Mouse (Mus musculus): ENCODE measurements at regions not wholly inside any gene's neighbourhood (a gene's known extent, or its start where the extent isn't known, plus 50 kb on each side); places are given as distances from the start of the nearest gene placed in this dataset.

- no peak overlapping the region for H3K4me3 ChIP-seq (replicated peaks)
- ATAC-seq (ENCODE audit: low FRiP score), result no peak
- H3K27me3 ChIP-seq, result 0 out of 2 replicates have a peak, but pooled peaks cover 4% of the 10 kb centered on the region
- peaks cover 5% of the 10 kb centered on the region for H3K4me1 ChIP-seq
- peak overlapping the region; percentile 24; the same call in 1 of the 2 replicates for H3K4me2 ChIP-seq
- no peaks in the 10 kb centered on the region for H3K36me3 ChIP-seq (replicated peaks)
- H3K9ac ChIP-seq, result no peak overlapping the region
- no peaks in the 10 kb centered on the region for H3K9me3 ChIP-seq
- H3K27ac ChIP-seq, result no peak overlapping the region
- WGBS, result 58% methylated on average over 4 of the region's 4 CpGs
Measured at GRCm38 (mm10) chr17:79772219-79772618, 57.4 kb upstream of the Cyp1b1 start.

DNA sequence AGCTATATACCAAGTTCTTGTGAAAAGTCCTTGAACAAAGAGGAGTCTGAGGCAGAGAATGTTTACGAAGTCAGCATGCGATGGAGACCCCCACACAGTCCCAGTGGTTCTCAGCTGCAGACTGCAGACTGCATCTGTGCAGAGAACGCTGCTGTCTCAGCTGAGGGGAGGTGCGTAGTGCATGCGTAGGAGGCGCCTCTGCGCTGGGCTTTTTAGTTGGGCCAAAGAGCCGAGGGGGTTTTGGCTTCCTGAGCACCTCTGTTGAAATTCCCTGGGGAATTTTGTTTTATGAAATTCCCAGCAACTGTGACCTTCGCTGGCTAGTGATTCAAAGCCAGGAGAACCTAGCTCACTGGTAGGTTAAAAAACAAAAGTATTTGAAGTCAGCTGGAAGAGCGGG, 56.9 kb upstream of the Cyp1b1 start:
- no peak overlapping the region for H3K4me3 ChIP-seq (replicated peaks)
- no peaks in the 10 kb centered on the region for H3K9me3 ChIP-seq
- H3K9ac ChIP-seq, result no peak overlapping the region
- ATAC-seq (ENCODE audit: low FRiP score), result peak; percentile 73; the same call in 1 of the 2 replicates
- no peak overlapping the region for H3K27ac ChIP-seq
- 11% methylated on average over 10 of the region's 10 CpGs for WGBS
- peaks cover 5% of the 10 kb centered on the region for H3K4me1 ChIP-seq
- H3K36me3 ChIP-seq (replicated peaks), result no peaks in the 10 kb centered on the region
- H3K27me3 ChIP-seq, result 0 out of 2 replicates have a peak, but pooled peaks cover 4% of the 10 kb centered on the region
- H3K4me2 ChIP-seq, result peak overlapping the region; percentile 24

DNA sequence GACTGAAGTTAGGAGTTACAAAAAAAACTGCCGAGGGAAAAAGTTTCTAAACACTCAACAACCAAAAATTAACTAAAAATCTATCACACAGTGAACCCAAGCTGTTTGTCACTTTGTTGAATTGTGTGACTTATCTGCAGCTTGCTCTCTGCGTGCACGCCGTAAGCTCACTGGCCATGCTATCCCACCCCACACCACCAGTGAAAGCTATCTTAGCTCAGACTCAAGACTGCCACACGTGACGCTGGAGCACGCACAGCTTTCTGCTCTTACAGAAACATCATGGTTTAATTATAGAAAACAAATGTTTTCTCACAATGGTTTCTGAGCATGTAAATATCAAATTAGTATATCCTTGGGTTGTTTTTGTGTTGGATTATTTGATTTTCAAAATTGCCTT, 56.0 kb upstream of the Cyp1b1 start:
- WGBS, result 79% methylated on average over 7 of the region's 7 CpGs
- no peaks in the 10 kb centered on the region for H3K27me3 ChIP-seq

GRCm38 (mm10) chr17:79769824-79770223, 55.0 kb upstream of the Cyp1b1 start:
- no peak overlapping the region for H3K9ac ChIP-seq
- H3K27ac ChIP-seq, result no peak overlapping the region
- H3K27me3 ChIP-seq, result no peaks in the 10 kb centered on the region
- H3K4me1 ChIP-seq, result peaks cover 5% of the 10 kb centered on the region
- no peak overlapping the region for H3K4me2 ChIP-seq
- 78% methylated on average over 6 of the region's 6 CpGs for WGBS
- no peaks in the 10 kb centered on the region for H3K36me3 ChIP-seq (replicated peaks)
- H3K4me3 ChIP-seq (replicated peaks), result no peak overlapping the region
- H3K9me3 ChIP-seq, result no peaks in the 10 kb centered on the region
- ATAC-seq (ENCODE audit: low FRiP score), result no peak

More for the DNA sequence above, 56.0 kb upstream of the Cyp1b1 start:
- ATAC-seq (ENCODE audit: low FRiP score), result no peak
- Histone ChIP-seq H3K4me3 (replicated peaks) (no peak overlapping the region), H3K4me1 (peaks cover 5% of the 10 kb centered on the region), H3K36me3 (replicated peaks) (no peaks in the 10 kb centered on the region), H3K27ac (no peak overlapping the region), H3K9me3 (no peaks in the 10 kb centered on the region), H3K9ac (no peak overlapping the region), H3K4me2 (no peak overlapping the region)

GRCm38 (mm10) chr17:79768080-79768479, 53.2 kb upstream of the Cyp1b1 start:
- no peak overlapping the region for H3K9ac ChIP-seq
- H3K36me3 ChIP-seq (replicated peaks), result no peaks in the 10 kb centered on the region
- no peak overlapping the region for H3K4me3 ChIP-seq (replicated peaks)
- no peak overlapping the region for H3K27ac ChIP-seq
- H3K27me3 ChIP-seq, result no peaks in the 10 kb centered on the region
- H3K4me1 ChIP-seq, result peaks cover 5% of the 10 kb centered on the region
- H3K9me3 ChIP-seq, result no peaks in the 10 kb centered on the region
- WGBS, result 88% methylated on average over 2 of the region's 2 CpGs
- no peak overlapping the region for H3K4me2 ChIP-seq
- no peak for ATAC-seq (ENCODE audit: low FRiP score)

DNA sequence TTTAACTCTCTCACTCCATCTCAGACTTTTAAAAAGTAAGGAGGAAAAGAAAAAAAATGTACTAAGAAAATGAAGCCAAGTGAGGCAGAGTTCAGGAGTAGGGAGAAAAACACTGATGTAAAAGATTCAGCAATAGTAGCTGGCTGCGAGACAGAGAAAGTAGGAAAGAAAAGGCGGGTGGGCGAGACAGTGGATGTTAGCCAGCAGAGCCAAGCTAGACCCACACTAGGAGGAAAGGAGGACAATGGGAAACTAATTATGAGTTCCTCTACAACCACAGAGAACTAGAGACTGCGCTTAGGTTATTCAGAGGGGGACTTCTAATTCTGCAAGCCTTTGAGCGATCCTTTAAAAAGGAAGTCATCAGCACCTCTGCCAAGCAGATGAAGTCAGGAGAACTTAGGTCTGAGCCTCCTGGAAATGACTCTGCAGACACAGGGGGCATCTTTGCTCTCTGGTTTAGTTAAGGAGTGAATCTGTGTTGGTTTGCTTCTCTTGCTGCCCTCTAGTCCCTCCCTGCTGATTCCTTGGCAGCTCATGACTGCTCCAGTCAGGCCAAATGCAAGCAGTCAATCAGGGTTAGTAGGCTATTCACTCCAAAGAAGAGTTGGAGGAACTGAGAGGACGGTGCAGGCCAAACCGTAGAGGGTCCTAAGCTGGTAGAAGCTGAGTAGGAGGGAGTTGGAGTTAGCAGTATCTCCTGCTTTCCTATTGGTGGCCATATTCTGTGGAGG, 50.4 kb upstream of the Cyp1b1 start:
- Histone ChIP-seq H3K9me3 (no peaks in the 10 kb centered on the region), H3K27ac (no peak overlapping the region), H3K27me3 (no peaks in the 10 kb centered on the region), H3K4me2 (no peak overlapping the region), H3K4me3 (replicated peaks) (no peak overlapping the region), H3K36me3 (replicated peaks) (no peaks in the 10 kb centered on the region), H3K9ac (no peak overlapping the region), H3K4me1 (no peaks in the 10 kb centered on the region)
- no peak for ATAC-seq (ENCODE audit: low FRiP score)
- WGBS, result 81% methylated on average over 7 of the region's 7 CpGs

Data from forebrain, embryonic 12.5 days (tissue).